Mouse (Mus musculus): ENCODE measurements at regions not wholly inside any gene's neighbourhood (a gene's known extent, or its start where the extent isn't known, plus 50 kb on each side); places are given as distances from the start of the nearest gene placed in this dataset.

DNA sequence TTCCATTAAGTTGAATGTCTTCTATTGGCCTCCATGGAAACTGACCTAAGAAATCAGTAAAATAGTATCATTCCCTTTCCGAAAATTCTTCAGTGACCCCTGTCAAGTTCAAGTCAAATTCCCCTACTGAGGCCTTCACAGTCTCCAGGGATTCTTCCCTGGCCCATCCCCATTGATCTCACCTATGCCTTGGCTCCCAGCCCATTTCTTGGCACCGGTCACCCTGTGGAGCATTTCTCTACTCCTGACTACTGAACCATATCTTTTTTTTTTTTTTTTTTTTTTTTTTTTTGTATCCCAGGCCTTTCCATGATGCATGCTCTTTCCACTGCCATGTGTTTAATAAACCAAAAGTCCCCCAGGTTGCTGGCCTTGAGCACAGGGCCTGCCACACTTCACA is 124.8 kb upstream of the Zmiz1 start:
- DNase-seq (ENCODE audit: low read depth): no peak

DNA sequence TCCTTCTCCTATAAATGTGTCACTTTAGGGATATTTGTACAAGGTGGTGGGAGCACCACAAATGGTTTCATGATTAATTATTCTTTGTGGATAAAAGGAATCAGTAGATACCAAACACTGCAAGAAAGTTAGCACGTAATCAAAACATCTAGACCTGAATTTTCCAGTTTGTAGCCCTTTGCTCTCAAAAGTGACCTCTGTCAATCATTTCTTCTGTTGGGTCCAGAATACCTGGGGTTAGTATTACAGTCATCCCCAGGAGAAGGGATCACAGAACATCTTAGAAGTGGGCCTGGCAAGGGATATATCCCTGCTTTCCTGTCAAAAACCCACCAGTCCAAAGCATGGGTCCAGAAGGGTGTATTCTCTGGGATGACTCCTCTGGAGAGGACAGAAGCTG is 122.1 kb upstream of the Zmiz1 start:
- no peak for DNase-seq (ENCODE audit: low read depth)

DNA sequence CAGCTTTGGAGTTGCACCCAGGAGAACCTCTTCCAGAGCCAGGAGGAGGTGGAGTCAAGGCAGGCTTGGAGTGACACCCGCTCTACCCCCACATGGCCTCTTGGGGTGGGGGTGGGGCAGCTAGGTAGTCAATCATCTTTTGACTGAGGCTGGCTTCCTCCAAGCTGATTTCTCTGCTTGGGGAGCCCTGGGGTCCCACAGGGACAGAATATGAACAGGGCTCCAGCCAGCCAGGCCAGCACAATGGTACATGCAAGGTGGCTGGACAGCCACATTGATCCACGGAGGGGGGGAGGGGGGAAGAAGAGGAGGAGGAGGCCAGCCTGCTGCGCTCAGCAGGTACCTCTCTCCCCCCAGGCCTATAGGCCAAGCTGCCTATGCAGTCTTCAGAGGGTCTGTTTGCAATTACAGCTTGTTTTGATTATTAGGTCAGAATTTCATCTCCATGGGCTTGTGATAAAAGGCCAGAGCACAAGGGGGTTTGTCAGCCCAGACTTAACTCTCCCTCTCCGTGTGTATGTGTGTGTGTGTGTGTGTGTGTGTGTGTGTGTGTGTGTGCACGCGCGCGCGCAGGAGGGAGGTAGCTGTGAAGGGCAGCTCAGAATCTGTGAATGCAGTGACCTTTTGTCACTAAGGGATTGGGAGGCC is 120.5 kb upstream of the Zmiz1 start:
- DNase-seq (ENCODE audit: low read depth): peak; percentile 65

DNA sequence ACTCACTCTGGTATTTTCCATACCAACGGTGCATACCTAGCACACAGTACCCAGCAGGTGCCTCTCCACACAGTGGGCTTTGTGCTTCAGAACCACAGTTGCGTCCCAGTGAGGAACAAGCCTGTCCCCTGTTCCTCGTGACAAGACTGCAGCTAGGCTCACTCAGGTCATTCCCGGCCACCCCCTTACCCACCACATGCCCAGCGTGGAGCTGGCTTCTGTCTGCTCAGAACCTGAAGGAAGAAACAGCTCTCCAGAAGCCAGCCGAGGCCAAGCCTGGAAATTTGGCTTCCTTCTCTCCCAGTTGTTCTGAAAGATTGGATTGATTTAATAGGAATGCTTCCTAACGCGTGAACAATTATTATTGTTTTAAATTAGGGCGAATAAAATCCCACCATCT is 118.1 kb upstream of the Zmiz1 start:
- no peak for DNase-seq (ENCODE audit: low read depth)

DNA sequence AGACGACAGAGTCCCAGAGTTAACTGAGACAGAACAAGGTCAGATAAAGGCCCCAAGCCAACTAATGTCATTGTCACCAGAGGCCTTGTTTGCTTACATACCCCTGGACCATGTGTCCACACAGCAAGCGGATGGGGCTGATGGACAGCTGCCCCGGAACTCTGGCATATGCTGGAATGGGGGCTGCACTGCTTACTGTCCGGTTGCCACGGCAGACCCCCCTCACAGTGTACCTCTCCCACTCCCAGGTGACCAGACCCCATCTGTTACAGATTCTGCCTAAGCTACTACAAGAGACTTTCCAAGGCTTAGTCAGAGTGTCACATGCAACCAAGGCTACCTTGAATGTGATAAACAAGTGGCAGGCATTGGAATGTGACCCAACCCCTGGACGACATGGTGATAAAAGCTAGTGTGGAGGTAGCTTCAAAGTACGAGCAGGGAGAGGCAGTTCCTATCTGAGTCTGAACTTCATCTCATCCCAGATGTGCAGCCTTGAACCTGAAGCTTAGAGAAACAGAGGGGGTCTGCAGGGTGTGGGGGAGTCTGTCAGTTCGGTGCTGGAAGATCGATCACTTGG is 117.0 kb upstream of the Zmiz1 start:
- DNase-seq (ENCODE audit: low read depth): no peak

DNA sequence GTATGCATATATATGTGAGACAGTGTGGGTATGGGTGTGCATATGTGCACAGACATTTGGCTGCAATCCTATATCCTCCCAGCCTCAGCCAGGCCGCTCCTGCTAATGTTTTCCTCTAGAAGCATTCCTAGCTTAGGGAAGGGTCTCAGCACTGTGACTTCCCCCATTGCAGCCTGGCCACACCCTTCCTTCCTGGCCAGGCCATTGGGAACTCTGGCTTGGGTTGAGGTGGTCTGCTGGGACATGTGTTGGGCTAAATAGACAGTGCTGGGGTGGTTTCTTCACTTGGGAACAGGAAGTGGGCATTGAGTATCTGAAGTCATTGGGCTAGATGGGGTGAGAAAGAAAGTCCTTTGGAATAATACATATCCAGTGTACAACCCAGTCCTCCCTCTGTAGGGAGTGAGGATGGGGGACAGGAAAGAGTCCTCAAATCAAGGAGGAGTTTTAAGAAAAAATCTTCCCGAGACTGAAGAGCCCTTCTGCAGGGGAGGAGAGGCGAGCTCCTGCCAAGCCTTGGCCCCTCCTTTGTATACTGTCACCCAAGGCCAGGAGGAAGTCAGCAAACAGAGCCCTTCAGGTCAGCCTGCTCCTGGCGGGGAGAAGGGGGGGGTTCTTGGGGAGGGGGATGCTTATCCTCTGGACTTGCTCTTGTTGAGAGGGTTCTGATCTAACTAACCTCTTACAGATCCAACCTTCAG is 116.0 kb upstream of the Zmiz1 start:
- no peak for DNase-seq (ENCODE audit: low read depth)

DNA sequence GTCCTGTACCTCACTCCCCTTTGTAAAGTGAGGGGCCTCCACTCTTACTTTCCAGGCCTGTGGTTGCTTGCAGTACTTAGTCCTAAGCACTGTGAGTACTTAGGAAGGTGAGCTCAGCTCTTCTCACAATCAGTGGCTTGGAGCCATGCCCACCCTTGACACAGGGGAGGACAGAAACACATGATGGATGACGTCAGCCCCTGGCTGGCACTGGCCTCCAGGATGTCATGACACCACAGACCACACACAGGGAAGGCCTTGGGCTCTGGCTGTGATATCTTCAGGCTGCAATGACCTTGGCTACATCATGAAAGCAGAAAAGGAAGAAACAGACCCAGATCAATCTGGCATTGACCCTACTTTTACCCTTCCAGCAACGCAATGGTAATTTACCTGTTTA is 113.0 kb upstream of the Zmiz1 start:
- DNase-seq (ENCODE audit: low read depth): peak; percentile 87

DNA sequence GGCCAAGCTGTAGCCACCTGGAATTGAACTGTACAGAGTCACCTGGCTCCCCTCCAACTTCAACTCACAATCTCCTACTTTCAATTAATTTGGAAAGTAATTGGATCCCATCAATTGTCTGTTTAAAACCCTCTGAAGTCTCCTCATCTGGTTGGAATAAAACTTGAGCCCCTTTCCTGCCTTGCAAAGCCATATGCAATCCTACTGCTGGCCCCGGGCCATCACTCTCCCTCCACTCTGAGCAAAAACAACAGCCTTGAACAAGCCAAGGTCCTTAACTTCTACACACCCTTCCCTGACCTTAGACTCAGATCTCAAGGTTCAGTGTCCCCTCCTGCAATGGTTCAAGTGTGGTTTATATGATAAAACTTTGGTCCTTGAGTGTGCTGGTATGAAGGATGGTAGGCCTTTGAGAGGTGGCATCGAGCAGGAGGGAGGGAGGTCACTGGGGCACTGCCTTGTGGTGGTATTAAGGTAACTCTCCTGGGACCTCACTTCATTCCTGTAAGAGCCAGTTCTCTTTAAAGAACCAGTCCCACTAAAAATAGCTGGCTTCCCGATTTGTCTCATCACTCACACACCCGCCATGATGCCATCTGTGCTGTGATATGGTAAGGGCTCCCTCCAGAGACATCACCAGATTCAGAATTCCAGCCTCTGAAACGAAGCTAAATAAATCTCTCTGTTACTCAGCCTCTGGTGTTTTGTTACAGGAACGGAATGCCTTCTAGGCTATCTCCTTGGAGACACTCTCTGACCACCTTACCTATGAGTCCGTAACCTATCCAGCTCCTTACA is 112.0 kb upstream of the Zmiz1 start:
- peak; percentile 56 for DNase-seq (ENCODE audit: low read depth)

DNA sequence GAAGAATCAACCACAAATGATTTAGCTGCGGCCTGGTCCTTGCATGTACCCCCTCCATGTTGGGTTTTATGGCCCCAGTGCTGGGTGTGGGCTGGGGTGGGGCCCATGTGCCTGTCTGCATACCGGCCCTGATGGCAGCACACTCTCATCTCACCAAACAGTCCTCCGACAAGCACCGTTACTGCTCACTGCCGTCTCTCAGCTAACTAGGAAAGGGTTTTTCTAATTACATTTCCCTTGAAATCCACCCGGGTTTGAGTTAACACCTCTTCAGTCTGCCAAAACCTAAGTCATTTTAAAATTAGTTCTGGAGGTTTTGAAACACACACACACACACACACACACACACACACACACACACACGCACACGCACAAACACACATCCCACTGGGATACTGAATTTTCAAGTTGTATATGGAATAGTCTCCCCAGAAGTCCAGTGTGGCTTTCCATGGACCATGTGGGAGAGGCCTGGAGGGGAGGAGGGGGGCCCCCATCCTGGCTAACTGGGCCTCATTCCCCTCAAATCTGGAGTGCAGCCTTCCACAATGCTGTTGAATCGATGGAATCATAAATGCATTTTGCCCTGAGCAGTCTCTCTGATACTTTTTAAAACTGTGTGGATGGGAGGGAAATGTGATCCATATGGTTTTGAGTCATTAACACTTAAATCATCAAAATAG is 108.6 kb upstream of the Zmiz1 start:
- peak; percentile 42 for DNase-seq (ENCODE audit: low read depth)

DNA sequence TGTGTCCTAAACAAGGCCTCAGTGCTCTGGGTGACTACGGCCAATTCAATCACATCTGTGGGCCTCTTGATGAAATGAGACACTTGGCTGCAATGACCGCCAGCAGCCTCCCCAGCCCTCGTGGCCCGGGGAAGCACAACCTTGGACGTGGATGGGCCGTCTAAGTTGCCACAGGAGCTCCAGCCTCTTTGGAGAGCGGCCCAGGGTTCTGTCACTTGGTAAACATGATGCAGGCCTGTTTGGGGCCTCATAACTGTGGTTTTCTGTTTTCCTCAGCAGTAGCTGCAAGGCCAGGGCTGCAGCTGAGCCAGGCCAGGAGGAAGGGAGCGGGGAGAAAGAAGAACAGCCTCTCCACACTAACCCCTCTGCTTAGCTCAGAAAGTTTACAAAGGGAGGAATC is 105.2 kb upstream of the Zmiz1 start:
- peak; percentile 65 for DNase-seq (ENCODE audit: low read depth)

DNA sequence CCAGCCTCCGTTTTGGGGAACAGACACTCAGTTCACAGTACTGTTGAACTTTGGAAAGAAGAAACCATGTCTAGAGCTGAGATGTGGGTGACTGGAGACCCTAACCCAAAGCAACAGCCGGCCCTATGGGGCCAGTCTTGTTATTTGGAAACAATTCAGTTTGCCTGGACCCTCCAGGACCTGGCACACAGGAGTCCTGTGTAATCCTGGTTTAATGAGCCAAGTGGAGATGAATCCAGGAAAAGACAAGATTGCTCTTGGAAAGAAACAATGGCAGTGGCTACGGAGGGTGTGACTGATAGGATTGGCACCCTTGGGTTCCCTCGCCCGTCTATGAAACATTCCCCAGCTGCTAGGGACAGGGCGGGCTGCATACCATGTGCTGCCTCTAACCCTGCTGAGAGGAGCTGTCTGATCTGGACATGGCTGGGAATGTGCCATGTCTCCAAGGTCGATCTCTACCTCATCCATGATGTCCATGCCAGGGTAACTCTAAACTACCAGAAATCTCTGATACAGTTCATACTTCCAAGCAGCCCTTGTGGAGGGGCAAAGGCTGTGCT is 104.6 kb upstream of the Zmiz1 start:
- peak; percentile 20 for DNase-seq (ENCODE audit: low read depth)

DNA sequence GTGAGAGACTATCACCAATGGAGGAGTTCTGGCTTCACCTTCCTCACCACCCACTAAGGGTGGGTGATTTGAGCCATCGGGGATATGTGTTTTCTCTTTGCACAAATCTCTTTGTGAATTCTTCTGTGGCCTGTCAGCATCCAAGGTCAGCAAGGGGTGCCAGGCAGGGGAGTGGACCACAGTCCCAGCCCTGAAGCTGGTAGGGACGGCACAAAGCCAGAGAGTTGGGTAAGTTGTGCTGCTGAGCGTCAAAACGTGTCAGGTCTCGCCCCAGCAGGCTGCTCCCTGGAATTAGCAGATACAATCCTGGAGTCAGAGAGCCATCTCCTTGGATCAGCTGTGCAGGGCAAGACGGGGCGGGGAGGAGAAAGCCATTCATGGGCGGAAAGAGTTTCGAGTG is 101.2 kb upstream of the Zmiz1 start:
- no peak for DNase-seq (ENCODE audit: low read depth)

DNA sequence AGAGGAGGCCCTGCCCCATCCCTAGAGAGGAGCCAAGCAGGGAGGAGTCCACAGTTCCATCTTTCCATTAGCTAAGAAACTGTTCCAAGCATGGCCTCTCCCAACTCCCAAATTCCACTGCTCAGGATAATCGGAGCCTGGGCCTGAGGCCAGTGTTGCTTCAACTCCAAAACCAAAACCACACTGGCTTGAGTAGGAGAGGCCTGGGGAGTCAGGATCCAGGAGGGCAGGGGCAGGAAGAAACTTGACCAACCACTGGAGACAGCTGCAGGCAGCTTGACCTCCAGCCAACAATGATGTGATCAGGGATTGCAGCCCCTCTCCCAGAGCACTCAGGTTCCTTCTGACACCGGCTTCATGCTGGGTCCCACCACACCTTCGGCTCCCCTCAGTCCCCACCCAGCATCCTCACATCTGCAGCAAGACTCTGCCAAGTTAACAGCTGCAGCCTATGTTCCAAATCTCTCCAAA is 99.1 kb upstream of the Zmiz1 start:
- peak; percentile 94 for DNase-seq (ENCODE audit: low read depth)

DNA sequence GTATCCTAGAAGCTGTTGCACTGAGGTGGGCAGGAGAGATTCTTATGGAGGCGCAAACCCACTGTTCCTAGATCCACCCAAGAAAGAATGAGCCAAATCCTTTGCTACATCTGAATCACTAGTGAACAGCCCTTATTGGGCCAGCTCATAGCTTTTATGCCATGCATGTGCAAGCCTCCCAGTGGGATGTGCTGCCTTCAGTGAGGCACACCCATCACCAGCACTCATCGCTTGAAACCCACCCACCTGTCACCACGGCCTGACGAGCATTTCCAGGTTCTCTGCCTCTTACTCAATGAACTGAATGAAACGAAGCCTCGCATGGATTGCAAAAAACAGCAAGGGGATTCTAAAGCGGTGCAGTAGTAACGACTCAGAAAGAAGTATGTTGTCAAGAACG is 98.3 kb upstream of the Zmiz1 start:
- DNase-seq (ENCODE audit: low read depth): peak; percentile 79

DNA sequence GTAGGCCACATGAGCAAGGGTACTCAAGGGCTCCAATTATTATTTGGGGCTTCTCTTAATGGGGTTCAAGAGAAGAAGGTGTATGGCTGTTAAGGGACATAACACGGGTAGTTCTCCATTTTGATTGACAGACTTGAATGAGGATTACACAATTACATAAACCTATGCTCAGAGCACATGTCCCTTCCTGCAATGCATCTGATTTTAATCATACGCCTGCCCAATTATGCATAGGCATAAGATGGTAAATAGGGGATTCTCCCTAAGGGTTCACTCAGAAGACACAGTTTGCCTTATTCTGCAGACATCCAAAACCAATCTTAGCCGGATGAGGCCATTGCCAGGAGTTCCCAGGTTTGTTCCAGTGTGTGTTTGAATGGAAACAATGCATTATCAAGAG is 97.9 kb upstream of the Zmiz1 start:
- DNase-seq (ENCODE audit: low read depth): peak; percentile 49

DNA sequence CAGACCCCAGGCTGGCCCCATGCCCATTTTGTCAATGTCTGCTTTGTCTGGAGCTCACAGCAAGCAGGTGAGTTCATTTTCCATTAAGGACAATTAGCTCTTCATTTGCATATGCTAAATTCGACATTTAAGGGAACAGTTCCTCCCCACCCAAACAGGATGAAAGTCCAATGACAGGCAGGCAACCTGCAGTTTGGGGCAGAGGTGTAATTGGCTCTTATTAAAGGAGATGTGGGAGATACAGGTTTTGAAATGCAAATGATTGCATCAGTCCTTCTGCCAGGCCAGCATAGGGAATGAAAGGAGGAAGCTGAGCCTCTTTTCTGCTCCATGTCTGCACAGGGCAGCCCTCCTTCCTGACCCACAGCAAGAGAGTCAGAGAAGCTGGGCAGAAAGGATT is 96.2 kb upstream of the Zmiz1 start:
- DNase-seq (ENCODE audit: low read depth): no peak

DNA sequence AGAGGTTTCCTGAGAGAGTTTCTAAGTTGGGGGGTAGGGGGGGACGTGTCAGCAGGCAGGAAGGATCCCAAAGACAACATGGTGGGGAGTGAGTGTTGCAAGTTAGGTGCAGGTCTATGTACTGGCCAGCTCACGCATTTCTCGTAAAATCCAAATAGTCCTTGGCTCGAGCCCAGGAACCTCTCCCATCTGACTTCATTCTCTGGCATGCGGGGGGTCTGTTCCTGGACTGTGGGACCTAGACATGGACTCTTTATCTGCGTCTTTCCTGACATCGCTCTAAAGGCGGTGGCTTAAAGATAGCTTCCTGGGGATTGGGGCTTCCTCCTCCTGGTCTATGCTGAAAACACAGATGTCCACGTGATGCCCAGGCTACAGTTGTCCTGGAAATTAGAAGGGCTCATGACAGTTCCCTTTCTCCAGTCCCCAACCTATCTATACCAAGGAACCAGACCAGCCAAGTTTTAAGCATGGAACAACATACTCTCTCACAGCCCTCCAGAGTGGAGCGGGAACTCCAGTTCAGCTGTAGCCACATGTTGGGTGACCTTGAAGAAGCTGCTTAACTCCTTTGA is 93.7 kb upstream of the Zmiz1 start:
- DNase-seq (ENCODE audit: low read depth): peak; percentile 90

DNA sequence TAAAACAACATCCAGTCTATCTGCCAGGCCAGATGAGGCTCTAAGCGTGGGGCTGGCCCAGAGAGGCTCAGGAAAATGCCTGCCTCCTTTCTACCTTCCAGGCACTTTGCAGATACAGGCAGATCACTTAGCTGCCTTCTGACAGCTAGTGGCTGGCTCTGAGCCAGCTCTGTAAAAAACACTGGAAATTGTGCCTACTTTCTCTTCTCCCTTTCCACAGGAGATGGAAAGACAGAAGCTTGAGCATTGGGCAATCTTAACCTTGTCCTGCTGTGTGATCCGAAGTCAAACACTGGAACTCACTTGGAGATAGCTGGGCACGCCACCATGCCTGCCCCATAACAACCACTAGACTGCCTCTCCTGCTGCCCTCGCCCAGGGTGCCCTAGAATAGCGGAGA is 93.0 kb upstream of the Zmiz1 start:
- peak; percentile 70 for DNase-seq (ENCODE audit: low read depth)

DNA sequence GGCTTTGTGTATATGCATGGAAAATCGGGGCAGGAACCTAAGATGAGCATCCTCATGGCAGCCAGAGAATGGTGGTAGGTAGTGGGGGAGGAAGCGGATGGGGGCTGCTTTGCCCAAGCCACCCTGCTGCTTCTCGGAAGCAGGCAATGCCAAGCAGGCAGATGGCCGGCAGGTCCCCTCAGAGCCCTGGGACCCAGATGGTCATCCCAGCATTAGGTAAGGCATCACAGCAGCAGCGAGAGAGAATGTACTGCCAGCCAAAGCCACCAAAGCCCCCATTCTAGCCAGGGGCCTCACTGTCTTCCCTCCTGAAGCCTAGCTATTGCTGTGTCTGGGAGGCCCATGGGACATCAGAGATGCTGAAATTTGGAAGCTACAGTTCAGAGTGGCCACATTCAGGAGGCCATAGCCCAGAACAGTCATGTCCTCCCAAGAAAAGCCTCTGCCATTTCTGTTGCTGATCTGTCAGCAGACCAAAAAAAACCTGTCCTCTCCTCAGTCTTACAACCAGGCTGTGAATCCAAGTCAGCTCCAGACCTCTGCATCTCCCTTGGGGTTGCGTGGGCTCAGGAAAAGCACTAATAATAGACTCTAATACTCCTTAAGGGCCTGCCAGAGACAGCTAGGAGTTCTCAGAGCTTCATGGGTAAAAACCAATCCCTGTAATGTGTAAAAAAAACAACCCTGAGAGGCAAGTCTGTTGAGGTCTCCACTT is 88.5 kb upstream of the Zmiz1 start:
- peak; percentile 48 for DNase-seq (ENCODE audit: low read depth)

DNA sequence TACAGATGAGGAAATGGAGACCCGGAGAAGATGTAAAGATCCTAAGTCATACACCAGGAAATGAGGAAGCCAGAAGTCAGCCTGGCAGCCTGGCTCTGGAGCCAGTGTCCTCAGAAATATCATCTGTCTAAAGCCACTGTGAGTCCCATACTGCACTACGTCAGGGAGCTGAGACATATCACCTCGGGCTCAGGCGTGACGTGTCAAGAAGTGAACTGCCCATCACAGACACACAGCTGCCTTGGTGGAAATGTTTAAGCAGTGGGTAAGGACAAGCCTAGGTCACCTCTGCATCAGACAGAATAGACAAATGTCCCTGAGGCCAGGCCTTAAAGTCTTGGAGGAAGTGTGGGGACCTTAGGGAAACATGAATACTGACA is 88.0 kb upstream of the Zmiz1 start:
- DNase-seq (ENCODE audit: low read depth): no peak

DNA sequence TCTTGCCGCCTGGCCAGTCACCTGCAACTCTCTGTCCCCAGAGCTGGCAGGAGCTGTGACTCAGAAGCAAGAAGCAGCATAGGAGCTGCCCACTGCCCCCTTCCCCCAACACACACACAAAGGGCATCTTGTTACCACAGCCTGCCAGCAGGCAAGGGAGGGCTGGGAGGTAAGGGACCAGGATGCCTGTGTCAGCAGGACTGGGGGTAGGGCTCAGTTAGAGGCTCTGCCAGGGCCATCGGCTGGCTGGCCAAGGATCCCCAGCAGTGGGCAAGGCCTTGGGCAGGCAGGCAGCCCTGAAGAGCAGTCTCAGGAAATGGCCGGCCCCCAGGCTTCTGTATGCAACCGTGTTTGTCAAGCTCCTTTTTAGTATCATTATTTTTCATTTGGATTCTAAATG is 87.3 kb upstream of the Zmiz1 start:
- DNase-seq (ENCODE audit: low read depth): peak; percentile 64
